Mouse (Mus musculus) limb, embryonic 13.5 days (tissue): ENCODE measurements around the gene Kif17. TPM values are rescaled to one million over a fixed set of nuclear protein-coding genes. Genes with fewer than 3 reads are reported as not detected.

Experiments used
- ATAC-seq: fragments of 200-750 bp; cut with Nextera tagmentation; 2 replicates; pipeline ENCODE4 v1.8.0; 2017; ENCODE audit warnings: low read depth, moderate number of reproducible peaks, moderate TSS enrichment; ENCODE audit not compliant: low FRiP score
- H3K27ac ChIP-seq: fragments of 300-500 bp; sonication (generic); 2 replicates; pipeline ENCODE4 v1.5.1; 2015; ENCODE audit warnings: inconsistent platforms, mild to moderate bottlenecking, moderate library complexity
- H3K27me3 ChIP-seq: fragments of 300-500 bp; sonication (generic); 2 replicates; pipeline ENCODE4 v1.6.1; 2015; ENCODE audit warnings: mild to moderate bottlenecking, inconsistent platforms
- H3K36me3 ChIP-seq: fragments of 300-500 bp; sonication (generic); 2 replicates; pipeline ENCODE4 v1.6.1; 2015; ENCODE audit warnings: inconsistent platforms, mild to moderate bottlenecking, moderate library complexity
- H3K4me1 ChIP-seq: fragments of 300-500 bp; sonication (generic); 2 replicates; pipeline ENCODE4 v1.6.1; 2015; ENCODE audit warnings: inconsistent platforms
- H3K4me2 ChIP-seq: fragments of 300-500 bp; sonication (generic); replicated peaks from 2 replicates; pipeline ENCODE4 v1.6.1; 2015; ENCODE audit warnings: inconsistent platforms, mild to moderate bottlenecking, moderate library complexity
- H3K4me3 ChIP-seq: fragments of 300-500 bp; sonication (generic); 2 replicates; pipeline ENCODE4 v1.5.1; 2015; ENCODE audit warnings: moderate library complexity, mild to moderate bottlenecking, inconsistent platforms
- H3K9ac ChIP-seq: fragments of 300-500 bp; sonication (generic); 2 replicates; pipeline ENCODE4 v1.6.1; 2015; ENCODE audit warnings: mild to moderate bottlenecking, inconsistent platforms
- H3K9me3 ChIP-seq: fragments of 300-500 bp; sonication (generic); 2 replicates; pipeline ENCODE4 v1.6.1; 2016; ENCODE audit warnings: inconsistent platforms
- WGBS: fragments of 180-500 bp; shearing (Covaris S2); methylation state at CpG from one replicate; pipeline ENCODE4 v1.1.7; 2015; 5-methylcytosine and 5-hydroxymethylcytosine counted together
- polyA plus RNA-seq: library from polyadenylated mRNA; unstranded; fragments of >200 nt; fragmentation: Nextera tagmentation; extraction: Ambion mirVana; gene quantifications from 2 replicates; pipeline ENCODE4 v1.2.1, GENCODE M21; 2015

Kif17 gene
- polyA plus RNA-seq, 1 experiment from 2014 or later: 1.2 TPM

DNA sequence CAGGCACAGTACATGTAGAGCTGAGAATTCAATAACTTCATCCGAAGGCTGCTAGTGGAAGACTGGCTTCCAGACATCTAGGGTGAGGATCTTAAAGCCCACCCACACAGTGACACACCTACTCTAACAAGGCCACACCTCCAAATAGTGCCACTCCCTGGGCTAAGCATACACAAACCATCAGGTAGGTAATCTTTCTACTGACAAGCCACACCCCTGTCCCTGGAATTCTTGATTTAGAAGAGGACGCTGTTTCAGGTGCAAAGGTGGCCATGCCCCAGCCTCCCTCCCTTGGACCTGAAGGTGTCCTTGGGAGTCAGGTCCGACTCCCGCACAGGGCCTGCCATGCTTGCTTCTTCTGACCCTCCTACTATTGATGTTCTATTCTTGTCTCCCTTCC is 82.9 kb downstream of the Kif17 start:
- H3K27me3 ChIP-seq: peaks cover 16% of the 10 kb centered on the region
- WGBS: 88% methylated on average over 4 of the region's 4 CpGs

DNA sequence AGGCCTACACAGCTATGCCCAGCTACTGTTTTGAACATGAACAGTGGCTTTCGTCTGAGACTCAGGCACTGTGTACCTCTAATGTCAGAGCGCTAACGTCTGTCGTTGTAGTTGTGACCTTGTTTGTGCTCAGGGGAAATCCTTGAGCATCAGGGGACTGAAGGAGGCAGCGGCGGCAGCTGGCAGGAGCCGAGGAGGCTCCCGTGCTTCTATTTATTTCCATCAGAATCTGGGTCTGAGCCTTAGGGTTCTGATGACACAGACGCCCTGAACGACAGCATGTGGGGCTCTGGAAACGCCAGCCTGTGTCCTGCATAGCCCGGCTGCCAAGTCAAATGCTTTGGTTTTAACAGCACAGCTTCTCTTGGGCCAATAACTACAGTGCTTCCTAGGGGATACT is 84.8 kb downstream of the Kif17 start:
- no peak overlapping the region for H3K4me3 ChIP-seq
- 81% methylated on average over 12 of the region's 12 CpGs for WGBS
- H3K27ac ChIP-seq: no peak overlapping the region
- H3K4me2 ChIP-seq: no peak overlapping the region
- no peaks in the 10 kb centered on the region for H3K9me3 ChIP-seq
- no peak overlapping the region for H3K9ac ChIP-seq
- H3K36me3 ChIP-seq: no peaks in the 10 kb centered on the region
- no peak for ATAC-seq
- no peaks in the 10 kb centered on the region; the same call in 1 of the 2 replicates for H3K4me1 ChIP-seq
- H3K27me3 ChIP-seq: peaks cover 16% of the 10 kb centered on the region

More for the DNA sequence above, 82.9 kb downstream of the Kif17 start:
- Histone ChIP-seq H3K9me3 (peaks cover 4% of the 10 kb centered on the region; the same call in 1 of the 2 replicates), H3K4me3 (no peak overlapping the region), H3K4me1 (no peaks in the 10 kb centered on the region; the same call in 1 of the 2 replicates), H3K27ac (no peak overlapping the region), H3K36me3 (no peaks in the 10 kb centered on the region), H3K4me2 (no peak overlapping the region), H3K9ac (no peak overlapping the region)
- no peak for ATAC-seq

DNA sequence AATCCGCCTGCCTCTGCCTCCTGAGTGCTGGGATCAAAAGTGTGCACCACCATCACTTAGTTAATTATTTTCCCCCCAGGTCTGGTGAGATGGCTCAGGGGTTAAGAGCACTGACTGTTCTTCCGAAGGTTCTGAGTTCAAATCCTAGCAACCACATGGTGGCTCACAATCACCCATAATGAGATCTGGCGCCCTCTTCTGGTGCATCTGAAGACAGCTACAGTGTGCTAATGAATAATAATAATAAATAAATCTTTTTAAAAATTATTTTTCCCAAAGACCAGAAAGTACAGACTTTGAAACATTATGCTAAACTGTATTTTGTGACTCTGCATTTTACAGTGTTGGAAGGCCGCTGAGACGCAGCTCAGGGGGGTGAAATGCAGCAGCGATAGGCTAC is 85.4 kb downstream of the Kif17 start:
- ATAC-seq: no peak
- Histone ChIP-seq H3K4me1 (no peaks in the 10 kb centered on the region), H3K9me3 (no peaks in the 10 kb centered on the region), H3K9ac (no peak overlapping the region), H3K36me3 (no peaks in the 10 kb centered on the region), H3K4me2 (no peak overlapping the region), H3K27ac (no peak overlapping the region), H3K27me3 (peaks cover 16% of the 10 kb centered on the region), H3K4me3 (no peak overlapping the region)
- WGBS: 86% methylated on average over 6 of the region's 6 CpGs

DNA sequence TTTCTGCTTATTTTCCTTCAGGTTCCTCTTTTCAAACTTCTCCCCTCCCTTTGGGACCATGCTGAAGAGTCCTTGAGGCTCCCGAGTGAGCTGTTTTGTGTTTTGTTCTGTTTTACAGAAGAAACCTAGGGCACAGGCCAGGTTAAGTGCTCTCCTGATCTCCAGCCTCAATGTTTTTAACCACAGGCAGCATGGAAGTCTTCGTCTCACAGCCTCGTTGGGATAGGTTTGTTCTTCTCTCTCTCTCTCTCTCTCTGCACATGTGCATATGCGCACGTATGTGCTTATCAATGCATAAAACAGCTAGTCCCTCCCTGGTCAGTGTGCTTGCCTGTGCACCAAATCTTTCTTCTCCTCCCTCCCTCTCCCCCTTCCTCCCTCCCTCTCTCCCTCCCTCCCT is 86.6 kb downstream of the Kif17 start:
- H3K27ac ChIP-seq: no peak overlapping the region

DNA sequence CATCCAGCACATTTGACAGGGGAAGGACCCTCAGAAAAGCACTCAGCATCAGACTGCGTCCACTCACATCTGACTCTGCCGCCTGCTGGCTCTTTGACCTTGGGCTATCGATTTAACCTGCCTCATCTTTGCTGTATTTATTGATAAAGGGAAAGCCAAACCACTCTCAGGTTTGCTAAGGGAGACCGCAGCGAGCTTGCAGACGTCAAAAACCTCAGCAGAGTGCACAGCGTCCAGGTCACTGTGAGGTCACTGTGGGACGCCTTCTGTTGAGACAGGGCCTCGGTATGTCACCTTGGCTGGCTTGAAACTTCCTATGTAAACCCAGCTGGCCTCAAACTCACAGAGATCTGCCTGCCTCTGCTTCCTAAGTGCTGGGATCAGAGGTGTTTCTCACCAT is 87.1 kb downstream of the Kif17 start:
- Histone ChIP-seq H3K4me2 (no peak overlapping the region), H3K4me1 (no peaks in the 10 kb centered on the region), H3K27ac (no peak overlapping the region), H3K4me3 (no peak overlapping the region), H3K9ac (no peak overlapping the region), H3K9me3 (no peaks in the 10 kb centered on the region), H3K27me3 (peaks cover under 1% of the 10 kb centered on the region; the same call in 1 of the 2 replicates), H3K36me3 (no peaks in the 10 kb centered on the region)
- no peak for ATAC-seq
- WGBS: 79% methylated on average over 9 of the region's 9 CpGs

More for the DNA sequence above, 86.6 kb downstream of the Kif17 start:
- H3K4me3 ChIP-seq: no peak overlapping the region
- no peak overlapping the region for H3K9ac ChIP-seq
- ATAC-seq: no peak
- H3K36me3 ChIP-seq: no peaks in the 10 kb centered on the region
- no peaks in the 10 kb centered on the region for H3K4me1 ChIP-seq
- H3K27me3 ChIP-seq: peaks cover 5% of the 10 kb centered on the region
- H3K9me3 ChIP-seq: no peaks in the 10 kb centered on the region
- no peak overlapping the region for H3K4me2 ChIP-seq
- WGBS: 73% methylated on average over 5 of the region's 5 CpGs

DNA sequence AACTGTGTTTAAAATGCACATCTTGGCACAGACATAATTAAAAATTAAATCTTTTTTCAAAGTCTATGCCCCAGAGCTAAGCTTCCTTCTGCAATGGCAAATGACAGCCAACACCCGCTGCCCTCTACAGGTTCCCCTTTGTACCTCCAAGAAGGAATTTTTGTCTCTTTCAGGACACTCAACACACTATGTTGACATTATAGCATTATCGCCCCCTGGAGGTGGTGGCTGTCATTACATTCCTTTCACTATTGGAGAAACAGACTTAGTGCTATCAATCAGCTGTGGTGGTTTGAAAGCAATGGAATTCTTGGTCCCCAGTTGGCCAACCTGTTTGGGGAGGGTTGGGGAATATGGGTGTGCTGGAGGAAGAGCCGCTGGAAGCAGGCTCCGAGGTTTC is 89.7 kb downstream of the Kif17 start:
- WGBS: 29% methylated on average over 4 of the region's 4 CpGs
- no peak for ATAC-seq
- Histone ChIP-seq H3K4me2 (no peak overlapping the region), H3K4me3 (no peak overlapping the region), H3K9me3 (no peaks in the 10 kb centered on the region), H3K36me3 (no peaks in the 10 kb centered on the region), H3K9ac (no peak overlapping the region), H3K27ac (no peak overlapping the region), H3K4me1 (peaks cover 13% of the 10 kb centered on the region), H3K27me3 (no peaks in the 10 kb centered on the region)

DNA sequence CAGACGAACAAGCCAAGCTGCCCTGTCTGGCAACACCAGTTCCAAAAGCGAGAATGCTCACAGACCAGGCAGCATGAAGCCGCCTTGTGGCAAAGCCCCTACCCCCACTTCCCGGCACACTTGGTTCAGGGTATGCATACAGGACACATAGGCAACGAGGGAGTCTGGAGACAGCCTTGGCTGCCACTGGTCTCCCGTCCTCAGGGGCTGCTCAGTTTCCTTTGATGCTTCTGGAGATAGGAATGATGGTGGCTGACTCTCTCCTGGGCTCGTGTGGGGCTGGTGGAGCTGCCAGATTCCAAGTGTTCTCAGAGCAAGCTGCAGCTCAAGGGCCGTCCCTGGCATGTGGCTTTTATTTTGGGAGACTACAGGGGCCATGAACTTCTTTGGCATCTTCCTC is 91.2 kb downstream of the Kif17 start:
- no peaks in the 10 kb centered on the region for H3K27me3 ChIP-seq
- peaks cover 13% of the 10 kb centered on the region for H3K4me1 ChIP-seq
- no peak overlapping the region for H3K9ac ChIP-seq
- WGBS: 51% methylated on average over 8 of the region's 8 CpGs
- no peak overlapping the region for H3K27ac ChIP-seq
- no peak overlapping the region for H3K4me2 ChIP-seq
- ATAC-seq: no peak
- H3K9me3 ChIP-seq: no peaks in the 10 kb centered on the region
- no peak overlapping the region for H3K4me3 ChIP-seq
- H3K36me3 ChIP-seq: no peaks in the 10 kb centered on the region

DNA sequence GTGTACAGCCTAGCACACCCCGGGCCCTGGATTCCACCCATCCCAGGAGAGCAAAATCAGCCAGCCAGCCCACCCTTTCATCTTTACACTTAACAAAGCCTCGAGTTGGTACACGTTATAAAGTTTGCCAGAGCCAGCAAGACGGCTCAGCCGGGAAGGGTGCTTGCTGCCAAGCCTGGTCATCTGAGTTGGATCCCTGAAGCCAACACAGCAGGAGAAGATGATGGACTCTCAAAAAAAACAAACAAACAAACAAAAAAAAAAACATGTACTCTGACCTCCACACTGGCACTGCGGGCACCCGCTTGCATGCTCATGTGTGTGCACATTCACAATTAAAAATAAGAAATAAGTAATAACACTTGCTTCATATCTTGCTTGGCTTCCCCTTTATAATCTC is 91.8 kb downstream of the Kif17 start:
- ATAC-seq: no peak
- Histone ChIP-seq H3K4me2 (no peak overlapping the region), H3K4me1 (peaks cover 13% of the 10 kb centered on the region), H3K36me3 (no peaks in the 10 kb centered on the region), H3K27me3 (no peaks in the 10 kb centered on the region), H3K9me3 (no peaks in the 10 kb centered on the region), H3K27ac (no peak overlapping the region), H3K9ac (no peak overlapping the region), H3K4me3 (no peak overlapping the region)
- WGBS: 64% methylated on average over 7 of the region's 7 CpGs

DNA sequence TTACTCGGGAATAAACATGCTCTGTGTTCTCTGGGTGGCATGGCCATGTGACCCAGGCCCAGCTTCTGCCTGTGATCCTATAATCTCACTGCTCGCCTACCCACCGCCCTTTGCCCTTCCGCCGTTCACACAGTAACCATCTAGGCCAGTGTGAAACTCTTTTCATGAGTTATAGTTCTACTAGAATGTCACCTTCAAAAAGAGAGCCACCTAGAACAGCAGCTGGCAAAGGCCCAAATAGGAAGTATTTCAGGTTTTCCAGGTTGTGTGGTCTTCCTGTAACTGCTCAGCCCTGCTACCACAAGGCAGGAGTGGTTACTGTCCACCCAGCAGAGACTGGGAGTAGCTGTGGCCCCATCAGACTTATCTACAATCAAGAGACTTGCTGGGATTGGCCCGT is 92.5 kb downstream of the Kif17 start:
- Histone ChIP-seq H3K4me3 (no peak overlapping the region), H3K36me3 (no peaks in the 10 kb centered on the region), H3K4me1 (peaks cover 13% of the 10 kb centered on the region), H3K27ac (no peak overlapping the region), H3K4me2 (no peak overlapping the region), H3K27me3 (no peaks in the 10 kb centered on the region), H3K9me3 (no peaks in the 10 kb centered on the region), H3K9ac (no peak overlapping the region)
- 67% methylated on average over 6 of the region's 6 CpGs for WGBS
- ATAC-seq: no peak

DNA sequence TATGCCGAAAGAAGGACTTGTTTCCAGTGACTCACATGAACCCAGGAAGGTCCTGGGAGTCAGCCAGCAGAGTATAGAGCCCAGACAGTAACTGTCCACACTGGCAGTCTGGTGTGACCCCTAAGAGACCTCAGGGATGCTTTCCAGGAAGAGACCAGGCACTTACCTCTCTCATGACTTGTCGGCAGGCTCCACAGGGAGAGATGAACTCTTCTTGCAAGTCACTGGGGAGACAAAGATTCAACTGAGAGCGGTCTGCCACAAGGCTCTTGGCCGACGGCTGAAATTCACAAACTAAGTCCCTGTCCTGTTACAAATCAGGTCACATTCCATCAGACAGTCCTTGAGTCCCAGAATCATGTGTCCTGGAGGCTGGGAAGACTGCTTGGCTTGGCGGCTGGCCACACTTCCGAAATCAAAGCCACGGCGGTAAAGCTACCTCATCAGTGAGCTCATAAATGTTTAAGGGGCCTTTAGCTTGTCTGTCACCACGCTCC is 93.2 kb downstream of the Kif17 start:
- peaks cover 13% of the 10 kb centered on the region for H3K4me1 ChIP-seq
- no peaks in the 10 kb centered on the region for H3K36me3 ChIP-seq
- ATAC-seq: no peak
- H3K27ac ChIP-seq: no peak overlapping the region
- 41% methylated on average over 10 of the region's 10 CpGs for WGBS
- H3K27me3 ChIP-seq: no peaks in the 10 kb centered on the region
- H3K9me3 ChIP-seq: no peaks in the 10 kb centered on the region
- H3K9ac ChIP-seq: no peak overlapping the region
- no peak overlapping the region for H3K4me2 ChIP-seq
- no peak overlapping the region for H3K4me3 ChIP-seq

DNA sequence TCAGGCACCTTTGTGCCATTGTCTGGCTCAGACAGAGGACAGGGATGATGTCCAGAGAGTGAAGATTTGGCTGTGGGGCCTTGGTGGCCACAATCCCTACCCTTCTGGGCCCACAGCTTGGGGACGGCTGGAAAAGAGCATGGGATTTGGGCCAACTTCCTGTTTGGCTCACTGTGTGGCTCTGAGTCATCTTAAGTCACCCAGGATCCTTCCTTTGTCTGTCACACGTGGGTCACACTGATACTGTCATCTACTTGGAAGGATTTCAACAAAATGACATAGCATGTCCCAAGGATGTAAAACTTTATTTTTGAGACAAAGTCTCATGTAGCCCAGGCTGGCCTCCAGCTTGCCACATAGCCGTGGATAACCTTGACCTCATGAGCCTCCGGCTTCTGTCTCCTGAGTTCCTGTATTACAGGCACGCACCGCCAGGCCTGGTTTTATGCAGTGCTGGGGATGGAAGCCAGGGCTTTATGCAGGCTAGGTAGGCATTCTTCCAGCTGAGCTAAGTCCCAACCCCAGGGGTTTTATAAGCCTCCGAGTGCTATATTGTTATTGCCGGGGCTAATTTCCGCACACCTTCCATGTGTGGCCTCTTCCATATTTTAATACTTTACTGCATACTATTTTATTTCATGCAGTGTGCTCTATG is 94.8 kb downstream of the Kif17 start:
- Histone ChIP-seq H3K4me3 (no peak overlapping the region), H3K9me3 (no peaks in the 10 kb centered on the region), H3K9ac (no peak overlapping the region), H3K4me2 (no peak overlapping the region), H3K27ac (no peak overlapping the region), H3K4me1 (peaks cover 13% of the 10 kb centered on the region), H3K27me3 (no peaks in the 10 kb centered on the region), H3K36me3 (no peaks in the 10 kb centered on the region)
- ATAC-seq: no peak
- WGBS: 60% methylated on average over 9 of the region's 9 CpGs

DNA sequence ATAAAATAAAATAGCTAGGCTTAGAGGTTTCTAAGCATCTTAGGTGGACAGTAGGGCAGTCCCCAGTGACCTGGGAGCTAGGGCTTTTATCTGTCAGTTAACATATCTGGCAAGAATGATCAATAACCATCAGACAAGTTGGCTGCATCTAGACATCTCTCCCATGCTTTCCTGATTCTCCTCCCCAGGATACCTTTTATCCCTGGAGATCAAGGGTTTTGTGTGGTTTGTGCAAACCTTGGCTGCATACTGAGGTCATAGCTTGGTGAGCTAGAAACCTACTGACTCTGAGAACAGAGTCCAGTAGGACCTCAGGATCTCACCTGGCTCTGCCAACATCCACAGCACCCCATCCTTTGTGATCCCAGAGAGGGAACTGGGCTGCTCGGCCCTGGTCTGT is 97.0 kb downstream of the Kif17 start:
- H3K9ac ChIP-seq: no peak overlapping the region
- WGBS: 75% methylated on average over 1 of the region's 1 CpGs
- H3K4me1 ChIP-seq: peaks cover 13% of the 10 kb centered on the region
- no peak overlapping the region for H3K4me3 ChIP-seq
- H3K27ac ChIP-seq: no peak overlapping the region
- no peaks in the 10 kb centered on the region for H3K27me3 ChIP-seq
- no peaks in the 10 kb centered on the region for H3K36me3 ChIP-seq
- H3K9me3 ChIP-seq: peaks cover 5% of the 10 kb centered on the region; the same call in 1 of the 2 replicates
- H3K4me2 ChIP-seq: no peak overlapping the region
- no peak for ATAC-seq

DNA sequence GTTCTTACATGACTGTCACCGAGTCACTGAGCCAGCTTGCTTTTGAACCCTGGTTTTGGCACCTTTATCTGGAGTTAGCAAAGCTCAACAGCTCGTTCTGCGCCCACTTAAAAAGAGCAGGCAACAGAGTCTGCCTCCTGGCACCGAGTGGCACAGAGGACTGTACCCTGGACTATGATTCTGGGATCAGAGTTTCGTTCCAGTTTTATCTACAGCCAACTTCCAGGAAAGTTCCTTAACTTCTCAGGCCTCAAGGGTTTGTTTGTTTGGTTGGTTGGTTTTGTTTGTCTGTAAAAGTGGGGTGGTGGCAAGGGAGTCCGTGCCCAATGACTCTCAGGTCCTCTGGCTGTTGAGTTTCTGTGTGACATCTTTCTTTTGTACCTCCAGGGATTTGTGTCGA is 98.5 kb downstream of the Kif17 start:
- H3K27me3 ChIP-seq: no peaks in the 10 kb centered on the region
- H3K27ac ChIP-seq: no peak overlapping the region
- peaks cover 5% of the 10 kb centered on the region; the same call in 1 of the 2 replicates for H3K9me3 ChIP-seq
- no peaks in the 10 kb centered on the region for H3K36me3 ChIP-seq
- no peak for ATAC-seq
- 81% methylated on average over 7 of the region's 7 CpGs for WGBS
- no peak overlapping the region for H3K9ac ChIP-seq
- H3K4me2 ChIP-seq: no peak overlapping the region
- H3K4me3 ChIP-seq: no peak overlapping the region
- H3K4me1 ChIP-seq: peaks cover 2% of the 10 kb centered on the region; the same call in 1 of the 2 replicates
